Mouse (Mus musculus) limb, embryonic 14.5 days (tissue): ENCODE results near the gene Srsf9. TPM values are rescaled to one million over a fixed set of nuclear protein-coding genes. Genes with fewer than 3 reads are reported as not detected.

ENCODE experiments used
- ATAC-seq: fragments of 200-750 bp; cut with Nextera tagmentation; 2 replicates; pipeline ENCODE4 v1.8.0; 2017; ENCODE audit warnings: low read depth, moderate number of reproducible peaks, moderate TSS enrichment; ENCODE audit not compliant: low FRiP score
- DNase-seq: peaks from one replicate; pipeline ENCODE4 v3.0.0-alpha.2; 2015; ENCODE audit warnings: low spot score
- H3K27ac ChIP-seq: fragments of 300-500 bp; sonication (generic); replicated peaks from 2 replicates; pipeline ENCODE4 v1.5.1; 2014; ENCODE audit warnings: low read depth, mild to moderate bottlenecking, low read length, moderate library complexity, mixed read lengths
- H3K27me3 ChIP-seq: fragments of 300-500 bp; sonication (generic); 2 replicates; pipeline ENCODE4 v1.6.1; 2014; ENCODE audit warnings: low read length, mixed read lengths; ENCODE audit not compliant: control insufficient read depth, insufficient read depth
- H3K36me3 ChIP-seq: fragments of 300-500 bp; sonication (generic); 2 replicates; pipeline ENCODE4 v1.6.1; 2014; ENCODE audit warnings: mild to moderate bottlenecking, low read length, moderate library complexity, mixed read lengths; ENCODE audit not compliant: control insufficient read depth, insufficient read depth
- H3K4me1 ChIP-seq: fragments of 300-500 bp; sonication (generic); 2 replicates; pipeline ENCODE4 v1.6.1; 2014; ENCODE audit warnings: antibody characterized with exemption, low read length, mixed read lengths; ENCODE audit not compliant: control insufficient read depth, insufficient read depth
- H3K4me2 ChIP-seq: fragments of 300-500 bp; sonication (generic); replicated peaks from 2 replicates; pipeline ENCODE4 v1.6.1; 2014; ENCODE audit warnings: low read depth, mild to moderate bottlenecking, low read length, moderate library complexity; ENCODE audit not compliant: severe bottlenecking
- H3K4me3 ChIP-seq: fragments of 300-500 bp; sonication (generic); replicated peaks from 2 replicates; pipeline ENCODE4 v1.5.1; 2014; ENCODE audit warnings: low read length
- H3K9ac ChIP-seq: fragments of 300-500 bp; sonication (generic); 2 replicates; pipeline ENCODE4 v1.6.1; 2014; ENCODE audit warnings: mild to moderate bottlenecking, low read depth, low read length, moderate library complexity; ENCODE audit not compliant: severe bottlenecking
- H3K9me3 ChIP-seq: fragments of 300-500 bp; sonication (generic); 2 replicates; pipeline ENCODE4 v1.6.1; 2016; ENCODE audit warnings: low read length; ENCODE audit not compliant: control insufficient read depth
- POLR2A ChIP-seq: fragments of 200-500 bp; IDR thresholded peaks from 2 replicates; pipeline ENCODE4 v1.8.0; 2012; ENCODE audit warnings: inconsistent platforms, mild to moderate bottlenecking, moderate library complexity, borderline replicate concordance; ENCODE audit not compliant: insufficient read depth, insufficient read length; ENCODE audit errors: extremely low read depth
- WGBS: fragments of 180-500 bp; shearing (Covaris S2); extraction: QIAGEN DNeasy Blood & Tissue Kit; methylation state at CpG from one replicate; pipeline ENCODE4 v1.1.7; 2014; 5-methylcytosine and 5-hydroxymethylcytosine counted together
- polyA plus RNA-seq, 2 experiments: library from polyadenylated mRNA; depleted of rRNA in 1 of 2; stranded (reverse) in 1 of 2; unstranded in 1 of 2; fragments of >200 nt; fragmentation: Nextera tagmentation in 1 of 2; extraction: Ambion mirVana in 1 of 2; gene quantifications; 2 replicates each; pipeline versions ENCODE4 v1.2.1 to v1.2.3; 2012 to 2014

The Srsf9 gene
- polyA plus RNA-seq, 2 experiments = 137 to 252 TPM

GRCm38 (mm10) chr5:115327610-115328548 is 902 bp downstream of the Srsf9 start:
- peaks cover 19% of the 10 kb centered on the region for H3K4me1 ChIP-seq
- no peak for TF ChIP-seq POLR2A
- DNase-seq (no peak), ATAC-seq (peak; percentile 16; the same call in 1 of the 2 replicates)
- H3K36me3 ChIP-seq = peaks cover 33% of the 10 kb centered on the region
- H3K4me3 ChIP-seq = peak overlapping the region; percentile 97
- peak overlapping the region; percentile 88 for H3K27ac ChIP-seq
- no peaks in the 10 kb centered on the region for H3K9me3 ChIP-seq
- H3K9ac ChIP-seq = peak overlapping the region; percentile 95
- peak overlapping the region; percentile 71 for H3K4me2 ChIP-seq
- no peaks in the 10 kb centered on the region for H3K27me3 ChIP-seq
- WGBS = under 1% methylated on average over 49 of the region's 55 CpGs

GRCm38 (mm10) chr5:115330955-115331354 is 4.0 kb downstream of the Srsf9 start:
- Histone ChIP-seq H3K27me3 (no peaks in the 10 kb centered on the region), H3K4me2 (no peak overlapping the region), H3K4me3 (no peak overlapping the region), H3K9ac (no peak overlapping the region), H3K4me1 (peaks cover 16% of the 10 kb centered on the region), H3K27ac (no peak overlapping the region), H3K36me3 (peaks cover 64% of the 10 kb centered on the region), H3K9me3 (no peaks in the 10 kb centered on the region)
- no peak for DNase-seq
- TF ChIP-seq POLR2A = no peak
- WGBS = 89% methylated on average over 9 of the region's 9 CpGs
- ATAC-seq = no peak

- no peak overlapping the region for H3K4me3 ChIP-seq
- H3K27ac ChIP-seq = no peak overlapping the region
- no peak for TF ChIP-seq POLR2A
- peaks cover 8% of the 10 kb centered on the region for H3K4me1 ChIP-seq
- H3K27me3 ChIP-seq = no peaks in the 10 kb centered on the region
- ATAC-seq (no peak), DNase-seq (no peak)
- 78% methylated on average over 3 of the region's 3 CpGs for WGBS
- H3K9ac ChIP-seq = no peak overlapping the region
- no peak overlapping the region for H3K4me2 ChIP-seq
- peaks cover 69% of the 10 kb centered on the region for H3K36me3 ChIP-seq
- no peaks in the 10 kb centered on the region for H3K9me3 ChIP-seq
Observed at GRCm38 (mm10) chr5:115333626-115334025, 6.6 kb downstream of the Srsf9 start.

- peaks cover 11% of the 10 kb centered on the region for H3K4me1 ChIP-seq
- peak overlapping the region; percentile 79 for H3K4me2 ChIP-seq
- 0 out of 2 replicates have a peak overlapping the region, but pooled peaks have one; percentile 21 for H3K9ac ChIP-seq
- no peaks in the 10 kb centered on the region for H3K9me3 ChIP-seq
- WGBS = 25% methylated on average over 7 of the region's 7 CpGs
- no peak overlapping the region for H3K27ac ChIP-seq
- DNase-seq = no peak
- H3K4me3 ChIP-seq = peak overlapping the region; percentile 90
- H3K36me3 ChIP-seq = peaks cover 44% of the 10 kb centered on the region
- ATAC-seq = no peak
- no peaks in the 10 kb centered on the region for H3K27me3 ChIP-seq
- TF ChIP-seq POLR2A = no peak
Observed at GRCm38 (mm10) chr5:115340007-115340406, 13.0 kb downstream of the Srsf9 start.

GRCm38 (mm10) chr5:115340577-115341313 is 13.8 kb downstream of the Srsf9 start, which contains the start of the genes Gatc and Triap1:
Gene Gatc (minus strand): TSS chr5:115341178.
Gene Triap1 (plus strand): TSS chr5:115341225.
- Histone ChIP-seq H3K4me1 (peaks cover 11% of the 10 kb centered on the region), H3K36me3 (peaks cover 44% of the 10 kb centered on the region), H3K27ac (peak within 1 kb of the TSS; percentile 58), H3K4me3 (peak within 1 kb of the TSS; percentile 90), H3K9me3 (no peaks in the 10 kb centered on the region), H3K9ac (peak within 1 kb of the TSS; percentile 89), H3K27me3 (no peaks in the 10 kb centered on the region), H3K4me2 (peak within 1 kb of the TSS; percentile 79)
- no peak for TF ChIP-seq POLR2A
- ATAC-seq (peak; percentile 92), DNase-seq (peak; percentile 89)
- WGBS = under 1% methylated on average over 62 of the region's 62 CpGs
